Mouse (Mus musculus) ovary, adult 2 months (tissue): Measurements from ENCODE around the gene Crisp2. TPM values are rescaled to one million over a fixed set of nuclear protein-coding genes. Genes with fewer than 3 reads are reported as not detected.

Source experiments
- polyA plus RNA-seq: library from polyadenylated mRNA; depleted of rRNA; stranded (reverse); fragments of >200 nt; gene quantifications from 2 replicates; pipeline ENCODE4 v1.2.3, GENCODE M21; 2012; rRNA removed

Gene Crisp2
- polyA plus RNA-seq: not detected in 2 replicates

GRCm38 (mm10) chr17:40806953-40807572 is at the start of gene Crisp2:
TSS of gene Crisp2 (minus strand) at chr17:40807003.

GRCm38 (mm10) chr17:40810934-40811333 is 4.1 kb upstream of the Crisp2 start, which contains the start of gene Rhag:
TSS of gene Rhag (plus strand) at chr17:40811126.

GRCm38 (mm10) chr17:40726820-40727219 is 80.0 kb downstream of the Crisp2 start, which contains the start of gene Esp1:
TSS of gene Esp1 (plus strand) at chr17:40727120.

Other genes with a start within 250 kb of the Crisp2 start
- not detected in 2 replicates for gene Esp6, start 245.5 kb downstream of the Crisp2 start, polyA plus RNA-seq
- gene Esp4, start 208.4 kb downstream of the Crisp2 start, polyA plus RNA-seq: not detected in 2 replicates
- gene Esp3, start 174.9 kb downstream of the Crisp2 start, polyA plus RNA-seq: not detected in 2 replicates
- gene Esp1, start 79.9 kb downstream of the Crisp2 start, polyA plus RNA-seq: not detected in 2 replicates
- gene Rhag, start 4.1 kb upstream of the Crisp2 start, polyA plus RNA-seq: not detected in 2 replicates
- 2.7 and 3.3 TPM in 2 replicates for gene 9130008F23Rik, start 73.6 kb upstream of the Crisp2 start, polyA plus RNA-seq
- not detected in 2 replicates for gene Glyatl3, start 107.3 kb upstream of the Crisp2 start, polyA plus RNA-seq
- 6.4 and 10.6 TPM in 2 replicates for gene Mut, start 127.7 kb upstream of the Crisp2 start, polyA plus RNA-seq
- 0.43 and 0.61 TPM in 2 replicates for gene Cenpq, start 128.0 kb upstream of the Crisp2 start, polyA plus RNA-seq